Mouse (Mus musculus): Measurements from ENCODE around the gene Chga.
A peak's percentile ranks its signal among the peaks of the same experiment; 100 is the strongest.

Chga gene

DNA sequence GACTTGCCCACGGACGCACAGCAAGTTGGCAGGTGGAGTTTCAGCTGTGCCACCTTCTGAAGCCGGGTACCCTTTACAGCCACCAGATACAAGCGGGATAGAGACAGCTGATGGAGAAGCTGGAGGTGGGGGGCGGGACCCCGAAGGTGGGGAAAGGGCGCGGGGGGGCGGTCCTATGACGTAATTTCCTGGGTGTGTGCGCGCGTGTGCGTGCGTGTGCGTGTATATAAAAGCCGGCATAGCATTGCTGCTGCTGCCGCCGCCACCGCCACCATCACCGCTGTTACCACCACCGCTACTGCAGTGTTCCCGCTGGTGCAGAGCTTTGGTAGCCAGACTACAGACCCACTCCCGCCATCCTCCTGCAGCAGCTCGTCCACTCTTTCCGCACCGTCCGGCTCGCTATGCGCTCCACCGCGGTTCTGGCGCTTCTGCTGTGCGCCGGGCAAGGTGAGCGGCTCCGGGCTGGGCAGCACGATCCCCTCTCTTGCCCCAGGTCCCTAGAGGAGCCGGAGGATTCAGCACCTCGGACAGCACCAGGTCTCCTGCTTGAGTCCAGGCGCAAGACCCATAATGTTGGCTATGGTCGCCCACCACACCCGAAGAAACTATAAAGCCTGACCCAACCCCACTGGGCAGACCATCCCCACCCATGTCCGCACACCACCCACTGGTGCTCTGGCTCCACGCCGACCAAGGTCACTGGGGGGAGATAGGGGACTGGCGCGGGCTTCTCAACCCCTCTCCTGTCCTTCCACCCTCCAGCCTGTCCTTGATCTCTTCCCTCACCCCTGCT is at the start of gene Chga:
Gene Chga (plus strand): TSS at position 249 of the 796 bp plus-strand sequence.
- DNase-seq: peak; percentile 88 to 92

- DNase-seq: no peak
Observed at GRCm38 (mm10) chr12:102505131-102505713, 49.5 kb upstream of the Chga start.

- no peak for DNase-seq
Observed at GRCm38 (mm10) chr12:102505949-102506348, 48.8 kb upstream of the Chga start.

- peak; percentile 77 to 84 for DNase-seq
Observed at GRCm38 (mm10) chr12:102511363-102511762, 43.4 kb upstream of the Chga start.

DNA sequence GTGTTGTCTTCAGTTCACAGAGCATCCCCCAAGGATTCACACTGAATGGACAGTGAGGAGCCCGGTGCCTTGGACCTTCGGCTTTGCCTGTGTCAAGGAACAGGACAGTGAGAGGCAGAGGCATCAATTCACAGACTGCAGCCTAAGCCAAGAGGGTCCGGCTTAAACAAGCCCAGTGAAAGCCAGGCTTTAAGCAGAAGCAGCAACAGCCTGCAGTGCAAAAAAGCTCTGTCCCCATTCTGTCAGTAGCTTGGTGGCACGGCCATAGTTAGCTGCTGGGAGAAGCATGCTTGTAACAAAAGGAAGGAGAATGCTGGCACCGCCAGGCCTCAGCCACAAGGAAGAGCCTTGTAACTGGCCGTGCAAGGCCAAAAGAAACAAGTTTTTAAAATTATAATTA is 40.6 kb upstream of the Chga start:
- DNase-seq: no peak

DNA sequence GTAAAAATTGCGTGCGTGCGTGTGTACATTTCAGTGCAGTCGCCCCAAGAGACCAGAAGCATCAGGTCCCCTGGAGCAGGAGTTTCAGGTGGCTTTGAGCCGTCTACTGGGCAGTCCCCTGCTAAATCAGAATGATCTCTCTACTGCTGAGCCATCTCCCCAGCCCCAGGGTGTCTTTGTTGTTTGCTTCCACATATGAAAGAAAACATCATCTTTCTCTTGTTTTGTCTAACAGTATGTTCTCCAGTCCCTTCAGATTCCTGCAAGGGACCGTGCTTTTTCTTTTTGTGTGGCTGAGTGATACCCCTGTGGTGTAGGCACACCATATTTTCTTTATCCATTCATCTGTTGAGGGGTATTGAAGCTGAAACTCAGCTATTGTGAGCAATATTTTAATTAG is 40.0 kb upstream of the Chga start:
- no peak for DNase-seq

GRCm38 (mm10) chr12:102516151-102516550 is 38.6 kb upstream of the Chga start:
- DNase-seq: no peak

- no peak for DNase-seq
Observed at GRCm38 (mm10) chr12:102517647-102518046, 37.1 kb upstream of the Chga start.

DNA sequence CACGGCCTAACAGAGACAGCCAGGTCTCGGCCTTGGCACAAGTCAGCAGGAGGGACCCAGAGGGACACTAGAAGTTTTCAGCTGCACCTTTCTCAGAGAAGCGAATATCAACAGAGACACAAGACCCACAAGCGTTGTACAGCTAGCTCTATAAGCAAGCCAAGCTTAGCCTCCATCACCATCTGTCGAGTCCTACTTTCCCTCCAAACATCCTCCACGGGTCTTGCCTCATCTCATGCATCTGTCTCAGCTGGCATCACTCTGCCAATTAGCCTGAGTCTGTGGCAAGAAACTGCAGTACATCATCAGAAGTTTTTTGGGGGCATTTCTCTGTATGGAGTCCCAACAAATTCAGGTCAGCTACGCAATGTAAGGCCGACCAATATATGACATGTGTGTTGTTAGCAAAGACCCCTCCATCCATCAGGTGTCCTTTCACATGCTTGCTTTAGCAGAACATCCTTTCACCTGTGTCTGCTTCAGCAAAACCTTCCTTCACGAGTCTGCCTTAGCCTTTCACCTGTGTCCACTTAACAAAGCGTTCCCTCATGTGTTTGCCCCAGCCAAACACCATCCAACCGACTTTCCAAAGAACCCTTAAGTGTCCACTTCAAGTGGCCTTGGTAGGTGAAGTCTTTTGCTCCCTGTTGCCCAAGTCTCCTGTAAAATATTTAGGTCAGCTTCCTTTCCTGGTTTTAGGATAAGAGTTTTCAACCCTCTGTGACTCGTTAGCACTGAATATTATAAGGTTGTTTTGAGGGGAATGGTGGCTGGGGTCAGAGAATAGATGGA is 34.6 kb upstream of the Chga start:
- DNase-seq: no peak

DNA sequence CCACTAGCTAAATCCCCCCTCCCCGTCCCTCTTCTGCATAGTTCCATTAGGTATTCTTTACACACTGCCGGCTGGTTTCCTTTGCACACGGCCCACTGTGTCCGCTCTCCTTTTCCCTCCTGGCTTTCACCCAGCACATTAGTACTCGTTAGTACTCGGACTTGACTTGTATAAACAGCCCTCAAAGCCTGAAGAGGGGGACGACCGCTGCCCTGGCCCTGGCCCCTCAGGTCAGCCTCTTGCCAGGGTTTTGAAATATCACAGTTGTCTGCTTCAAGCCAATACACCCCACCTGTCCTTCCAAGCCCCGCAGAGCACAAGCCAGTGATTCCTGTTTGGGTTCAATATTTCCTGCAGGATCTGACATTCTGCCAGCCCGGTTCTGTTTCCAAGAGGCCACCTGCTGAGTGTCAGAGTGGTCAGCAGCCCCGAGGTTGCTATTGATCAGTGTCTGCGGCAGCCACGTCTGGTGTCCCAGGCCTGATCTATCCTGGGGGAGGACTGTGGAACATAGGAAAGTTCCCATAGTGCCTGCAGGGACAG is 32.9 kb upstream of the Chga start:
- DNase-seq: peak; percentile 18 to 38

DNA sequence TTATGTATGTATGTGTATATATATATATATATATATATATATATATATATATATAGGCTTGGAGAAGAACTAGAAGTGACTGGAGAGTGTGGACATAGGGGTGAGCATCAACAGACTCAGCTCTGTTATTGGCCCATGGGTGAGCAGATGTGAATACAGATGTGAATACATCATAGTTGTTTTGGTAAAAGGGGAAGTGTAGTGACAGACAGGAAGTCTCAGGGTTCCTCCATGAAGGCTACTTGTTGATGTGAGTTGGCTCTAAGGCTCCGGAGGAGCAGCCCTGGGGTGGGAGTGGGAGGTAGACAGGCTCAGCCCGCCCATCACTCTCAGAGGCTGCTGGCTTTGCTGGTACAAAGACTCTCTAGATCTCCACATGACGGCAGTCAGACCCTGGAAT is 30.6 kb upstream of the Chga start:
- DNase-seq: no peak

DNA sequence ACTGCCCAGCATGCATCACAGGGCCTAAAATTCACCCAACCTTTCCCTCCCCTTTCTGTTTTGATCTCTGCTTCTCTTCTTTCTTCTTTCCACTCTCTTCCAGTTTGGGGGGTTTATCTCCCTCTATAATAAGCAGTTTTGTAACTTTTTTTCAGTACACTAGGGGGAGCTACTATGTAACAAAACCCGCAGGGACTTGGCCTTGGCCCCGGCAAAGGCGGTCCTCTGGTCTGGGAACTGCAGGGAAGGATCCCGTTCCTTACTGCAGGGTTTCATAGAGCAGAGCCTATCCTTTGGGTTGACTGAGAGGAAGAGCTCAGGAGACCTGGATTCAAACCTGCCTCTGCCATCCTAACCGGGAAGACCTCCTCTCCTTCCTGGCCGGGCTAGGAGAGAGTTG is 30.0 kb upstream of the Chga start:
- peak; percentile 35 to 39 for DNase-seq

DNA sequence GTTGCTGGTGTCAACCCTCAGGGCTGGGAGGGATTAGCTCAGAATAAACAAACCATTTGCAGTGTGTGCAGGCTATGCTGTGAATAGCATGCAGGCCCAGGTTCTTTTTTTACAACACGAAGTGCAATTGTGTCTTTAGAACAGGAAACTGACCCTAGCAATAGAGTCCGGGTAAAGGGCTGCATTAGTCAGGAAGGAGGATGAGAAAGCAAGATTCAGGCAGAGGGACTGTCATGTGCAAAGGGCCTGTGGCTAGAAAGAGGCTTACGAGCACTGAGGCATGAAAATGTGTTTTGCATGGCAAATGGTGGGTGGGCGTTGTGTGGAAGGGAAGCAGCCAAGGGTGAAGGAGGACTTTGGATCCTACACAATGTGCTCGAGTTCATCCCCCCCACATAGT is 26.8 kb upstream of the Chga start:
- no peak for DNase-seq

DNA sequence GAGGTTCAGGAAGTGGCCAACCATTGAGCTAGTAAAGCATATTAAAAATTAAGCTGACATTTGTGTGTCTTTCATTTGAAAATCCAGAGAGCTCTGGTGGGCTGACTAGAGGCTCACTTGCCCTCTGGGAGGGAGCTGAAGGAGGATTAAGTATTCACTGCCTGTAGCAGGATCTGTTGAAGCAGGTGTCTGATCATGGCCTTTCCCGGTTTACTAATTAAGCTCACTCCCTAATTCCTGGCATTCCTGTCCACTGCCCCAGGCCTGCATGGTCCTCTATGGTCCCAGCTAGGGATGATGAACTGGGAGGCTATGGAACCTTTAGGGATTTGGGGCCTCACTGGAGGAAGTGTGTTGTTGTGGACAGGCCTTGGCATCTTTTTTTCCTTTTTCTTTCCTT is 19.0 kb upstream of the Chga start:
- no peak for DNase-seq

DNA sequence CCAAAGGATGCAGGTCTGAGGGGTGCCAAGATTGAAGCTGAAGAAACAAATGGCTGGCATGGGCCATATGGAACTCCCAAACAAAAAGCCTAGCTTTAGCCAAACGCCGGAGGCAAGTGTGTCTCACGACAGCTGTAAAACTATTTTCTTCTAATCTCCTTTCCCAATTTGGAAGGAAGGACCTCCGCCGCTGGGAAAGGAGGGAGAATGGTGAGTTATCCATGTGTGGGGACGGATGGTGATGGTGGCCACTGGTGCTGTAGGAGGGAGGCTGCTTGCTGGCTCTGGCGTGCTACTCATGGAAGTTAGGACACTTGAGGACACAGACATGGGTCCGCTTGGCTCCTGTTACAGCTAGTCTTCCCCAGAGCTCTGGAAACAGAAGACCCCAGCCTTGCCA is 14.5 kb upstream of the Chga start:
- no peak for DNase-seq

- DNase-seq: no peak
Observed at GRCm38 (mm10) chr12:102541168-102541567, 13.6 kb upstream of the Chga start.

GRCm38 (mm10) chr12:102545122-102545521 is 9.6 kb upstream of the Chga start:
- no peak for DNase-seq

GRCm38 (mm10) chr12:102550529-102550928 is 4.2 kb upstream of the Chga start:
- no peak for DNase-seq

DNA sequence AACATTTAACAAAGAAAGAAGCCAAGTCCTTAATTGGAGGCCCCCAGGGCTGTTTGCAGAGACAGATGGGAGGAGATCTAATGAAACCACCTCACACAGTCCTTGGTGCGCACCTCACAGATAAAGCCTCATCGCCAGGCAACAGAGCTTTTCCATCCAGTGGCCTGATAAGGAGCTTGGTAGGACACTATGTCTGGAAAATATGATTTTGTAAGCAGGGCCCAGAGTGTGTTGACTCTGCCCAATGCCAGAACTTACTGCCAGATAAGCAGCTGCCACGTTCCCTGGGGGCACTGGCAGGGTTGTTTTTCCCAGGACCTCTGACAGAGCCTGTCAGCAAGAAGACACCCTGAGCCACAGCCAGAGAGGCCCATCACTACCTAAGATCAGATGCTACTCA is 3.6 kb upstream of the Chga start:
- DNase-seq: no peak

GRCm38 (mm10) chr12:102552001-102552400 is 2.8 kb upstream of the Chga start:
- DNase-seq: no peak

DNA sequence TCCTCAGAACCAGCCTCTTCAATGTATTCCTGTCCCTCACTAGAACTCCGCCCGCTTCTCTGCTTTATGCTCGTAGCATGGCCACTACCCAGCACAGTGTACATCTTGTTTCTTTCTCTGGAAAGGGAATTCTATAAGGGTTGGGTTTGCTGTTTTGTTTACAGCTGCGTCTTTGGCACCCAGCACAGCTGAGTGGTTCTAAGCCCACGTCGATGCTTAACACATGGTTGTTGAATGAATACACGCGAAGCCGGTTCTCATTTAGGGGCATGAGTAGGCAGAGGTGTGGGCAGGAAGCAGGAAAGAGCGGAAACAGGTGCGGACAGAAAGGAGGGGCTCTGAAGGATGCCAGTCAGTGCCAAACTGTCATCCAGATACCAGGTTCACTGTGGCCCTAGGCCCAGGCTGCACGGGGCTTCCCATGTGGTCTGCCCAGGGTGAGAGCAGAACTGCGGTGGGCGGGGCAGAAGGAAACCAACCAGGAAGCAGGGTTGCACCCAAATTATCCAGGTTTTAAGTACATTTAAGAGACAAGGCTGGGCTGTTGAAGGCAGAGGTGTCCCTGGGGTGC is 979 bp upstream of the Chga start:
- DNase-seq: peak in 1 of 2 experiments; percentile 35

GRCm38 (mm10) chr12:102555850-102556249 is 1.1 kb downstream of the Chga start:
- peak in 1 of 2 experiments; percentile 60 for DNase-seq

- no peak for DNase-seq
Observed at GRCm38 (mm10) chr12:102557372-102557771, 2.6 kb downstream of the Chga start.

Measured in cerebellum, adult 18-20 months (tissue).